Mouse (Mus musculus) midbrain, embryonic 16.5 days (tissue): ENCODE data around the gene Ldhal6b. TPM values are rescaled to one million over a fixed set of nuclear protein-coding genes. Genes with fewer than 3 reads are reported as not detected.

Experiments
- ATAC-seq: fragments of 200-750 bp; cut with Nextera tagmentation; 2 replicates; pipeline ENCODE4 v1.8.0; 2017; ENCODE audit warnings: moderate TSS enrichment
- H3K27ac ChIP-seq: fragments of 300-500 bp; sonication (generic); 2 replicates; pipeline ENCODE4 v1.5.1; 2014; ENCODE audit warnings: mild to moderate bottlenecking, low read length, mixed read lengths
- H3K27me3 ChIP-seq: fragments of 300-500 bp; sonication (generic); 2 replicates; pipeline ENCODE4 v1.6.1; 2014; ENCODE audit warnings: low read depth, low read length, mixed read lengths; ENCODE audit not compliant: control insufficient read depth, insufficient read depth
- H3K36me3 ChIP-seq: fragments of 300-500 bp; sonication (generic); 2 replicates; pipeline ENCODE4 v1.6.1; 2014; ENCODE audit warnings: mild to moderate bottlenecking, low read length, moderate library complexity, mixed read lengths; ENCODE audit not compliant: control insufficient read depth, insufficient read depth
- H3K4me1 ChIP-seq: fragments of 300-500 bp; sonication (generic); 2 replicates; pipeline ENCODE4 v1.6.1; 2014; ENCODE audit warnings: mild to moderate bottlenecking, low read length, mixed read lengths; ENCODE audit not compliant: control insufficient read depth, insufficient read depth
- H3K4me2 ChIP-seq: fragments of 300-500 bp; sonication (generic); 2 replicates; pipeline ENCODE4 v1.6.1; 2014; ENCODE audit warnings: mild to moderate bottlenecking, low read length, mixed read lengths
- H3K4me3 ChIP-seq: fragments of 300-500 bp; sonication (generic); 2 replicates; pipeline ENCODE4 v1.5.1; 2014; ENCODE audit warnings: low read depth, mild to moderate bottlenecking, low read length, moderate library complexity, mixed read lengths
- H3K9ac ChIP-seq: fragments of 300-500 bp; sonication (generic); 2 replicates; pipeline ENCODE4 v1.6.1; 2014; ENCODE audit warnings: low read depth, low read length, mixed read lengths
- H3K9me3 ChIP-seq: fragments of 300-500 bp; sonication (generic); replicated peaks from 2 replicates; pipeline ENCODE4 v1.6.1; 2014; ENCODE audit warnings: mild to moderate bottlenecking, low read length, mixed read lengths; ENCODE audit not compliant: control insufficient read depth, poor library complexity, severe bottlenecking
- WGBS: fragments of 180-500 bp; shearing (Covaris S2); extraction: QIAGEN DNeasy Blood & Tissue Kit; methylation state at CpG from one replicate; pipeline ENCODE4 v1.1.7; 2014; 5-methylcytosine and 5-hydroxymethylcytosine counted together
- polyA plus RNA-seq: library from polyadenylated mRNA; unstranded; fragments of >200 nt; fragmentation: Nextera tagmentation; extraction: Ambion mirVana; gene quantifications from 2 replicates; pipeline ENCODE4 v1.2.1, GENCODE M21; 2015

The Ldhal6b gene
- polyA plus RNA-seq, 1 experiment from 2014 or later, result 0.25 TPM

DNA sequence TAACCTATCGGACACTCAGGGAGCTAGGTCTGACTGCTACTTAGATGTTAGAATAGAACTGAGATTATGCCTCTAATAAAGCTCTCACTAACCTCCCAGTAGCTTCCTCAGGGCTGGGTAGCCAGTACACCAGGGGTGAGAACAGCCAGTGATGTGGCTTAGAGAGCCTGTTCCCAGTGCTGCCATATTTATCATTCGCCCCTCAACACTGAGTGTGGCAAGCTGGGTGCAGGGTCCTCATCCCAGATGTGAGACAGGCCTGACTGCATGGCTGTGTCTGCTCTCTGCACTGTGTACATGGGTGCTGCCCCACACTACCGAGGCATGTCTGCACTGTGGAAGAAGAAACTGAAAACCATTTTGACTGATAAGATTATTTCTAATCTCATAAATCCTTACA, 4.5 kb downstream of the Ldhal6b start:
- H3K36me3 ChIP-seq, result no peaks in the 10 kb centered on the region
- no peak for ATAC-seq
- H3K4me2 ChIP-seq, result no peak overlapping the region
- no peak overlapping the region for H3K4me3 ChIP-seq
- WGBS, result 93% methylated on average over 3 of the region's 3 CpGs
- H3K9me3 ChIP-seq, result no peaks in the 10 kb centered on the region
- no peaks in the 10 kb centered on the region for H3K4me1 ChIP-seq
- H3K27ac ChIP-seq, result no peak overlapping the region
- no peaks in the 10 kb centered on the region for H3K27me3 ChIP-seq
- H3K9ac ChIP-seq, result no peak overlapping the region

DNA sequence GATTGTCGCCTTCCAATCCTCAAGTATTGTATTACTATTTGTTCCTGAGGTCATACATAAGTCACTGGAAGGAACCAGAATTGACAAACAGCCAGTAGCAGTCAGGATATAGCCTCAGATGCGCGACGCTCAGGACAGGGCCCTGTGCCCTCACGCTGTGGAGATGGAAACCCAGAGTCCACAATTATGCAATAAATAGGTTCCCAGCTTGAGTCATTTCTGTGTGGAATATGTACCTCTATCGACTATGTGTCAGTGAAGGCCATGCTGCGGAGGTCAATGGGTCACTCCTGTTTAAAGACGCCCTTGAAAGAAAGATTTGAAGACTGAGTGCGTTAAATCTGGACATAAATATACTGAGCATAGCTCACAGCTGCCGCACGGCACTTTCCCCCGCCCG, 5.2 kb downstream of the Ldhal6b start:
- no peak overlapping the region for H3K4me2 ChIP-seq
- H3K9me3 ChIP-seq, result no peaks in the 10 kb centered on the region
- no peak overlapping the region for H3K4me3 ChIP-seq
- H3K36me3 ChIP-seq, result no peaks in the 10 kb centered on the region
- no peaks in the 10 kb centered on the region for H3K27me3 ChIP-seq
- no peak overlapping the region for H3K27ac ChIP-seq
- ATAC-seq, result no peak
- WGBS, result 92% methylated on average over 13 of the region's 13 CpGs
- no peak overlapping the region for H3K9ac ChIP-seq
- H3K4me1 ChIP-seq, result no peaks in the 10 kb centered on the region

DNA sequence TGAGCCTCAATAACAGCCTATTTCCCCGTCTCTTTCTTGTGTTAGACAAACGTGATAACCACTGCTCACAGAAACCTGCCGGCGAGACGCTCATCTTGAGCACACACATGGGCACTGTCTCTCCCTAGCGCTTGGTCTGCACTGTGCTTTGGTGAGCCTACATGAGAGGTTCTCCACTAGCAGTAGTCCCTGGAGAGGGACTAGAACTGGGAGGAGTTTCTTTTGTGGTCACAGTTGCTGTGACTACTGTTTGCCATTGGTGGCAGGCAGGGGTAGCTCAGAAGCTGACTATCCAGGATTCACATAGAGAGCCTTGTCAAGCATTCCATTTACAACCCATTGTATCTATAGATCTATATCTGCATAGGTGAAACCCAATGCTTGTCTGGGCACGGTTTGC, 5.8 kb downstream of the Ldhal6b start:
- Histone ChIP-seq H3K27me3 (no peaks in the 10 kb centered on the region), H3K4me3 (no peak overlapping the region), H3K9me3 (no peaks in the 10 kb centered on the region), H3K27ac (no peak overlapping the region), H3K4me2 (no peak overlapping the region), H3K4me1 (no peaks in the 10 kb centered on the region), H3K9ac (no peak overlapping the region), H3K36me3 (no peaks in the 10 kb centered on the region)
- WGBS, result 89% methylated on average over 7 of the region's 7 CpGs
- ATAC-seq, result no peak

DNA sequence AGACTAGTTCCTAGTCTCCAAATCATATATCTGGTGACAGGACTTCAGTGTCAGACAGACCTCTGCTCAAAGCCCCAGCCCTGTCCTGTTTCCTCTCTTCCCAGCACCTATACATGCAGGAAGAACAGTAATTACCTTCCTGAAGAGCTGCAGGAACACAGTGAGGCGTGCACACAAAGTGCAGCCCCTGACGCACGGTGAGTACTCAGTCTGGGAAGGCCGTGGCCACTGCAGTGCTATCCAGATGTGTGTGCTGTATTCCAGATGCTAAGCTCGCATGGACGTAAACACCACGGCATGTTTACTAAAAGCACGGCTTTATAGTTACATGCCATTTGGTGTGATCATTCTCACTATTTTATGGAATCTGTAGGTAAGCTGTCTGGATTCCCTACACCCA, 6.3 kb downstream of the Ldhal6b start:
- Histone ChIP-seq H3K4me3 (no peak overlapping the region), H3K9me3 (no peaks in the 10 kb centered on the region), H3K4me1 (no peaks in the 10 kb centered on the region), H3K4me2 (no peak overlapping the region), H3K27me3 (no peaks in the 10 kb centered on the region), H3K36me3 (no peaks in the 10 kb centered on the region), H3K27ac (no peak overlapping the region), H3K9ac (no peak overlapping the region)
- 97% methylated on average over 8 of the region's 8 CpGs for WGBS
- ATAC-seq, result no peak

DNA sequence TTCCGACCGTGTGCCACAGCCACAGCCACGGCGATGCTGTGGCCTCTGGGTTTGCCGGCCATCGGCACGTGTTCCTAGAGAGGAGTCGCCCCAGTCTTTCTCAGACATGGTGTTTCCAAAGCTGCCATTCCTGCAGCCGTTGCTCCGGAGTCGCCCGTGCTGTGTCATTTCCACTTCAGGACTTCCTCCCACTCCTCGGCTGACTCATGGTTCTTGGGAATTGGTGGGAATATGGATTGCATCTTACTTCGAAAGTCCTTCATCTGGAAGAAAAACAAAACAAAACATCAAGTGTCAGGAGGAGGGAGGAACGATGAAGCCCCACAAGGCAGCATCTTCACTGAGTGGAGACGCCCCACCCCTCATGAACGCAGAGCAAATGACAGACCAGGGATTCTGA, 7.4 kb downstream of the Ldhal6b start:
- no peaks in the 10 kb centered on the region for H3K4me1 ChIP-seq
- H3K27ac ChIP-seq, result no peak overlapping the region
- 92% methylated on average over 17 of the region's 17 CpGs for WGBS
- H3K9me3 ChIP-seq, result no peaks in the 10 kb centered on the region
- H3K4me3 ChIP-seq, result no peak overlapping the region
- no peak overlapping the region for H3K9ac ChIP-seq
- no peaks in the 10 kb centered on the region for H3K27me3 ChIP-seq
- H3K4me2 ChIP-seq, result no peak overlapping the region
- no peaks in the 10 kb centered on the region for H3K36me3 ChIP-seq
- no peak for ATAC-seq

DNA sequence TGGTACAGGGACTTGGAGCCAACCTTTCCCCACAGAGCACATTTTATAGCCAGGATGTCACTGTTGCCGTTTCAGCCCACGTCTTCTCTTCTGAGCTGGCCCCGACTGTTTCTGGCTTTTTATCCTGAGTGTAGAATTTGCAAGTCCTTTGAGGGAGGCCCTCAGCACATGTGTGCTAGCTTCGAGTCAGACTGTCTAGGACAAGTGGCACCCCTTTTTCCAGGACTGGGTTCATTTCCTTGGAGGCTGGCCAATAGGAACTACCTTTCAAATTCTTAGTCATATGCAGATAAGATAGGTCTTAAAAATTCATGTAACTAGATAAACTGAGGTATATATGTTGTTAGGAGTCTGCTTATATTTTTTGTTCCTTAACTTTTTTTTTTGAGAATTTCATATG, 8.2 kb downstream of the Ldhal6b start:
- no peak overlapping the region for H3K9ac ChIP-seq
- H3K4me2 ChIP-seq, result no peak overlapping the region
- no peaks in the 10 kb centered on the region for H3K27me3 ChIP-seq
- H3K4me1 ChIP-seq, result no peaks in the 10 kb centered on the region
- WGBS, result 91% methylated on average over 4 of the region's 4 CpGs
- no peaks in the 10 kb centered on the region for H3K9me3 ChIP-seq
- no peak for ATAC-seq
- no peak overlapping the region for H3K27ac ChIP-seq
- H3K36me3 ChIP-seq, result no peaks in the 10 kb centered on the region
- H3K4me3 ChIP-seq, result no peak overlapping the region

DNA sequence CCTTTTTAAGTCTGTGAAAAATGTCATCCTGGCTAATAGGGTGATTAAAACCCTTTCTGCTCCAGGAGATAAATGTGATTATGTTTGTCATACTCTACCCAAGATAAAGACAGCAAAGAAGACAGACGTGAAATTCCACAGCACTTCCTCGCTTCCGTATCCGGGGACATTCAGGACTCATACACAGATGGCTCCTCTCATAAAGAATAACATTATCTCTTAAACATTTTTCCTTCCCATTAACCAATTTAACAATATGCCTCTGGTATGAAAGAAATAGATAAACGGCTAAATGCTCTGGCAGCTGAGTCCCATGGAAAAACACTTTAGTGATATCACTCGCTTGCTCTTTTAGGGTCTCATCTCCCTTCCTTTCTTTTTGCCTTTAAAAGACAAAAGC, 11.5 kb downstream of the Ldhal6b start:
- no peaks in the 10 kb centered on the region for H3K9me3 ChIP-seq
- no peaks in the 10 kb centered on the region for H3K36me3 ChIP-seq
- no peak overlapping the region for H3K4me3 ChIP-seq
- no peak overlapping the region for H3K9ac ChIP-seq
- ATAC-seq, result no peak
- H3K27ac ChIP-seq, result peak overlapping the region; percentile 23; the same call in 1 of the 2 replicates
- WGBS, result 62% methylated on average over 6 of the region's 6 CpGs
- no peak overlapping the region for H3K4me2 ChIP-seq
- H3K27me3 ChIP-seq, result peaks cover 3% of the 10 kb centered on the region; the same call in 1 of the 2 replicates
- no peaks in the 10 kb centered on the region for H3K4me1 ChIP-seq

DNA sequence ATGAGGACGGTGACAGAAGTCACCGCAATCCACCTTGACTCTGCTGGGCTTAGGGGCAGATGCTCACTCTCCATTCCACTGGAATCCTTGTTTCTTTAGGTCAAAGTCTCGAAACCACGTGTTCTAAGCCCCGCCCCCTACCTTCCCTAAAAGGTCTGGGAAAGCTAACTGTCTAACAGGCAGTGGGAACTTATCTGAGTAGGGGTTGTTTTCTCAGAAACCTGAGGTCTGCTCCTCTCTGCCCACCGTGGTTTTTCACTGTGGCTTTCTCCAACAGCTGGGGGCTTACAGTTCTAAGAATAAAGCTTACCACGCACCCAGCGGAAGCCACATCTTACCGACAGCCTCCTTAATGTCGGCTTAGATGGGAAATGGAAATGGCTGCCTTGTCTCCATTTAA, 12.0 kb downstream of the Ldhal6b start:
- peak overlapping the region; percentile 17; the same call in 1 of the 2 replicates for H3K4me2 ChIP-seq
- peaks cover 3% of the 10 kb centered on the region; the same call in 1 of the 2 replicates for H3K27me3 ChIP-seq
- H3K4me1 ChIP-seq, result no peaks in the 10 kb centered on the region
- no peak overlapping the region for H3K27ac ChIP-seq
- no peak overlapping the region for H3K4me3 ChIP-seq
- 35% methylated on average over 10 of the region's 10 CpGs for WGBS
- no peaks in the 10 kb centered on the region for H3K36me3 ChIP-seq
- no peak overlapping the region for H3K9ac ChIP-seq
- ATAC-seq, result no peak
- no peaks in the 10 kb centered on the region for H3K9me3 ChIP-seq

DNA sequence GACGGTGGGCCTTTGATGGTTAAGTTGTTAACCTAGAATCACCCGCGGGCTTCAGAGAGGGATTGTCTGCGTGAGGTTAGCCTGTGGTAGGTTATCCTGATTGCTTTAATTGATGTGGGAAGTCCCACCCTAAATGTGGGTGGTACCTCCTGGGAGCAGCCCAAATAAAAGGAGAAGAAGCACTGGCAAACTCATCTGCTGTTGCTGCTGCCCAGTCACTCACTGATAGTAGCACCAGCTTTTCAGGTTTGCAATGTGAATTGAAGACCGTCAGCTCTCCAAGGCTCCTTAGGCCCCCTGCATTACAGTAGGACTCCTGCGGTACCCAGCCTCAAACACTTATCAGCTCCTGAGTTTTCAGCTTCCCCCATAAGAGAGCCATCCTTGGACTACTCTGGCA, 14.7 kb downstream of the Ldhal6b start:
- H3K36me3 ChIP-seq, result no peaks in the 10 kb centered on the region
- no peak overlapping the region for H3K9ac ChIP-seq
- 83% methylated on average over 6 of the region's 6 CpGs for WGBS
- ATAC-seq, result no peak
- H3K4me1 ChIP-seq, result no peaks in the 10 kb centered on the region
- H3K4me3 ChIP-seq, result no peak overlapping the region
- no peak overlapping the region for H3K4me2 ChIP-seq
- no peak overlapping the region for H3K27ac ChIP-seq
- H3K9me3 ChIP-seq, result no peaks in the 10 kb centered on the region
- peaks cover 3% of the 10 kb centered on the region; the same call in 1 of the 2 replicates for H3K27me3 ChIP-seq
